Mouse (Mus musculus): ENCODE data around the gene Clcc1.
A peak's percentile ranks its signal among the peaks of the same experiment; 100 is the strongest.

Gene Clcc1

GRCm38 (mm10) chr3:108701256-108701655 lies 47.5 kb downstream of the Clcc1 start:
- peak; percentile 61 for DNase-seq (ENCODE audit: low read depth)

GRCm38 (mm10) chr3:108702789-108703188 lies 49.1 kb downstream of the Clcc1 start:
- DNase-seq (ENCODE audit: low read depth): no peak

- no peak for DNase-seq (ENCODE audit: low read depth)
Measured at GRCm38 (mm10) chr3:108711296-108711695, 57.6 kb downstream of the Clcc1 start.

GRCm38 (mm10) chr3:108713065-108713675 lies 59.5 kb downstream of the Clcc1 start:
- peak; percentile 55 for DNase-seq (ENCODE audit: low read depth)

GRCm38 (mm10) chr3:108714837-108715236 lies 61.1 kb downstream of the Clcc1 start:
- DNase-seq (ENCODE audit: low read depth): no peak

- peak; percentile 34 for DNase-seq (ENCODE audit: low read depth)
Measured at GRCm38 (mm10) chr3:108717896-108718502, 64.3 kb downstream of the Clcc1 start.

- no peak for DNase-seq (ENCODE audit: low read depth)
Measured at GRCm38 (mm10) chr3:108719357-108719756, 65.6 kb downstream of the Clcc1 start.

GRCm38 (mm10) chr3:108719761-108720160 lies 66.0 kb downstream of the Clcc1 start:
- DNase-seq (ENCODE audit: low read depth): no peak

- DNase-seq (ENCODE audit: low read depth): peak; percentile 51
Measured at GRCm38 (mm10) chr3:108721076-108721991, 67.6 kb downstream of the Clcc1 start.

GRCm38 (mm10) chr3:108722036-108722872 lies 68.5 kb downstream of the Clcc1 start, which contains the start of gene Gpsm2:
Gene Gpsm2 (minus strand): TSS chr3:108722309.
- DNase-seq (ENCODE audit: low read depth): peak; percentile 94

- DNase-seq (ENCODE audit: low read depth): no peak
Measured at GRCm38 (mm10) chr3:108726413-108726812, 72.7 kb downstream of the Clcc1 start.

GRCm38 (mm10) chr3:108727344-108727743 lies 73.6 kb downstream of the Clcc1 start:
- DNase-seq (ENCODE audit: low read depth): no peak

GRCm38 (mm10) chr3:108727776-108728175 lies 74.1 kb downstream of the Clcc1 start:
- no peak for DNase-seq (ENCODE audit: low read depth)

All from naive thymus-derived CD4-positive, alpha-beta T cell, adult 2 months (primary cell).